Mouse (Mus musculus): ENCODE results near the gene Gabrb2.
A peak's percentile ranks its signal among the peaks of the same experiment; 100 is the strongest.

Gabrb2 gene

DNA sequence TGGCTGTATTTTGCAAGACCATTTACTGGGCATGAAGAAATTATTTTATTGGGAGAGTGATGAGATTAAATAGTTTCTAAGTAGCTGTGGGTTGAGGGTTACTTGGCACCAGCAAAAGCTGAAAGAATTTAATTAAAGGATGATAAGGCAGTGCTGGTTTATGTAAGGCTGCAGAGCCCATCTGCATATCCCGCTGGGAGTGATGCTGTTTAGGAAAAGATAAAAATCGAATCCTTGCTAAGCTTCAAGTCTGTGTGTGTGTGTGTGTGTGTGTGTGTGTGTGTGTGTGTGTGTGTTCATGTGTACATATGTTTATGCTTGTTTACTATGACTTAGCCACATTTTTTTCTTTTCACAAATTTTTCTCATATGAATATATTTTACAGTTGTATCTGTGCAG is 113.0 kb downstream of the Gabrb2 start:
- no peak for DNase-seq (ENCODE audit: low spot score)

GRCm38 (mm10) chr11:42535286-42535685 is 115.7 kb downstream of the Gabrb2 start:
- no peak for DNase-seq (ENCODE audit: low spot score)

DNA sequence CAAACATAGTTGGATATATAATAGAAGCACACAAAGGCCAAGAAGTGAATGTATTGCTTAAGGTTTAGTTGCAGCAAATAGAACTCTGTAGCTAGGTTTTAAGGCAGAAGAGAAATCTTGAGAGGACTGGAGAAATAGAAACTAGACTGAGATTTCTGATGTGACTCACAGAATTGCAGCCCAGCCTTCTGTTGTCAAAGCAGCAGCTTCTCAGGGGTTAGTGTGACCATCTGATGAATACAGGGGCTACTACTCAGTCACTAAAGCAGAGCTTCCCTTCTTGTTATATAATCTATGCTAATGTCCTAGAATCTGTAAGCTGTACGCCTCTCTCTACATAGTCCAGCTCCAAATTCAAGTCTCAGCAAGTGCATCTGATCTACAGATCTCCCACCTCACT is 116.3 kb downstream of the Gabrb2 start:
- no peak for DNase-seq (ENCODE audit: low spot score)

GRCm38 (mm10) chr11:42542861-42543260 is 123.3 kb downstream of the Gabrb2 start:
- DNase-seq (ENCODE audit: low spot score), result no peak

- no peak for DNase-seq (ENCODE audit: low spot score)
Measured at GRCm38 (mm10) chr11:42566023-42566422, 146.5 kb downstream of the Gabrb2 start.

DNA sequence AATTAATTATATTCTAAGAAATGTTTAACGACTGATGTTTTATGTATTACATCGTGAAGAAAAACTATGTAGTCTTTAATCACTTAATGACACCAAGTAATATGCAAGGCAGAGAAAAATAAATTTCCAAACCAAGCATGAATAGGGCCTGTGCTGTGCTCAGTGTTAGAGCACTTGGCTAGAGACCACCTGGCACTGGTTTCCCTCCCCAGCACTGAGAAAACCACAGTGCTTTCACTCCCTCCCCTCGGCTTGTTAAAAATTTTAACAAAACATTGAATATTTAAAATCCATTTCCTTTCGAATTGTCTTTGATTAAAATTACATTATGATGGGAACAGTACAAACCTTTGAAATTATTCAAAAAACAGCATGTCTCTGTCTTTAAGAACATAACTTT is 151.9 kb downstream of the Gabrb2 start:
- DNase-seq (ENCODE audit: low spot score), result no peak

GRCm38 (mm10) chr11:42575146-42575873 is 155.8 kb downstream of the Gabrb2 start:
- no peak for DNase-seq (ENCODE audit: low spot score)

GRCm38 (mm10) chr11:42579804-42580203 is 160.2 kb downstream of the Gabrb2 start:
- no peak for DNase-seq (ENCODE audit: low spot score)

DNA sequence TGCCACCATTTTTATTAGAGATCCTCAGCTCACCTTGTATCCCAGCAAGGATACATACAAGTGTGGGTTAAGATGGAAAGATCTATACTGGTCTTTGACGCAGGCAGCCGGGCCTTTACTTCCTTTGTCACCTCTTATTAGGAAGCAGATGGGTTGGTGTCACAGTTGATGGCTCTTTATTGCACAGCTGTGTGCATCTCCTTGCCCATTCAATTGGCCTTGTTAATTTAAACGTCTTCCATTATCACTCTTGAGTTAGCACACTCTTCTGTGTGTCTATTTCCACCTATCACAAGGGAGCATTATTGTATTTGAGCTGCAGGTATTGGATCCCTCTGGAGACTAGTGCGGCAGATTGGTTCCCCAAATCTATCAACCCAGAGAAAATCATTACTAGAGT is 161.6 kb downstream of the Gabrb2 start:
- DNase-seq (ENCODE audit: low spot score), result no peak

DNA sequence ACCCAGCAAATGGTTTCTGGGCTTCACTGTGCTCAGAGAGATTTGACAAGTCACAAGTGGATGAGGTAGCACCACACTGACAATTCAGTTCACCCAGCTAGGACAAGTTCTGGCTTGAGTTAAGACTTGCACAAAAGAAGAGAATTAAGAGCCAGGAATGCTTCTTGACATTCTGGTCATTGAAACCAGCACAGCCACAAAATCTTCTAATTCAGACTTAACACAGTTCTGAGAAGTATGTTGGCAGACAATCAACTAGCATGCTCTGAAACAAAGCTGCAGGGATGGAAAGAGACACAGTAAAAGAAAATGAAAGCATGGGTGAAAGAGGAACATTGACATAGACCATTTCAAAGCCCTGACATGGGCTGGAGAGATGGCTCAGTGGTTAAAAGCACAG is 162.2 kb downstream of the Gabrb2 start:
- DNase-seq (ENCODE audit: low spot score), result no peak

DNA sequence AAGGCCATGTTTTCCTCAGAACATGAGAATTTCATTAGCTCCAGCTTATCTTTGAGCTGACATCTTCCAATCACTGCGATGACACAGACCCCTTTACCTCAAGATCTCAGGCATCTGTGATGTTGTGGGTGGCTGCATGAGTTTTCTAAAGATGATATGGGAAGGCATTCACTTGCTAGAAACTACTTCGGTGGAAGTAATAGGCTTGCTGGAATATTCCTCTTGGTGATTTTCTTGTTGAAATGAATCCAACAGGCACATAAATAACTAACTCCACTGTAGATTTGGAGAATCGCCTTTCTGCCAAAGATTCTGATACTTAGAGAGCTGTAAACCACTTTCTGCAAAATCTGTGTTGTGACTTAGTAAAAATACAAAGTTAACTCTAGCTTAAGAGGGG is 172.9 kb downstream of the Gabrb2 start:
- no peak for DNase-seq (ENCODE audit: low spot score)

DNA sequence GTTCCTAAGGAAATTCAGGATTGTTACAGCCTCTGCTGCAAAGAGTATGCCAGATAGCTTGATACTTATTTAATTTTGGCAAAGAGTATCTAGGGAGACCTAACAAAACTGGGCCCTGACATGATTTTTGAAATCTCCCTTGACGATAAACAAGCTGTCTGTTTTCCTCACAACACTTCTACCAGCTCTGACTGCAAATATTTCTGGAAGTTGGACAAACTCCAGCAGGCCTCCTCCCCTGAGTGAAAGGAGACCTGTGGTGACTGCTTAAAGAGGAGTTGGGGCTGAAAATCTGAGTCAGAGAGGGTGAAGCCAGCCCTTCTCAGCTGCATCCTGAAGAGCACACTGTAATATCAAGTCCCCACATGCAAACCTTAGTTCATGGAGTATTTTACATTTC is 186.7 kb downstream of the Gabrb2 start:
- DNase-seq (ENCODE audit: low spot score), result peak; percentile 27

GRCm38 (mm10) chr11:42609128-42609763 is 189.7 kb downstream of the Gabrb2 start:
- DNase-seq (ENCODE audit: low spot score), result no peak

GRCm38 (mm10) chr11:42618195-42618594 is 198.6 kb downstream of the Gabrb2 start:
- DNase-seq (ENCODE audit: low spot score), result no peak

DNA sequence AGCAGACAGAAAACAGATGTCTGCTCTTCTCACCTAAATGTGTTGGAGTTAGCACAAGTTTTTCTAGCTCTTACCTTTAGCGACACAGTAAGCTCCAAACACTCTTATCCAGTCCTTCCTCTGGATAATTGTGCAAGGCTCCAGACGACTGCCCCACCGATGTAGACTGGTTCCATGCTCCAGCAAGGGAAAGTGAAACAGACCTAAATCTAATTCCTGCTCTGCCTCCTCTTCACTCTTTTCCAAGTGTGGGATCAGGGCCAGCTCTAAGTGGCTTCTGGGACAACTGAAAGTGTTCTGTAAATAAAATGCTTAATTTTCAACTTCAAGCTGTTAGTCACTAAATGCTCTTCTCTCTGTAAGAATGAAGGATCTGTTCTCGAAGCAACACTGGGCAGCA is 201.6 kb downstream of the Gabrb2 start:
- no peak for DNase-seq (ENCODE audit: low spot score)

DNA sequence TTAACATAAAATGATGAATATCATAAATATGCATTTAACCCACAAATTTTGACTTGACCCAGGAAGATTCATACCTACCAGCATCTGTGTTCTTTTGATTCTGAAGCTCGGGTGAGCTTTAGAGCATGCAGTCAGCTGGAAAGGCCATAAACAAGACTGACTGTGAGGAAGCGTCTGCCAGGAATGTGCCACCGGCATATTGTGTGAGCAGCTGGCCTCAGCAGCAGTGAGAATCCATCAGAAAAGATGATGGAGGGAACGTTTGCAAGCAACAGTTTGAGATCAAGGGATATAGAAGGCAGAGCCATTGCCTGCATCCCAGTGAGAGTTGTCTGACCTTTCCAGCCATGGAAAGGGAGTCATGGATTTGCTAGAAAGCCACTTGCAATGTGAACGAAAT is 230.6 kb downstream of the Gabrb2 start:
- peak; percentile 40 for DNase-seq (ENCODE audit: low spot score)

- no peak for DNase-seq (ENCODE audit: low spot score)
Measured at GRCm38 (mm10) chr11:42651572-42651971, 232.0 kb downstream of the Gabrb2 start.

GRCm38 (mm10) chr11:42654189-42654588 is 234.6 kb downstream of the Gabrb2 start:
- no peak for DNase-seq (ENCODE audit: low spot score)

GRCm38 (mm10) chr11:42668657-42669056 is 249.1 kb downstream of the Gabrb2 start:
- DNase-seq (ENCODE audit: low spot score), result no peak
